Mouse (Mus musculus): Measurements from ENCODE around the gene Zfp157. TPM values are rescaled to one million over a fixed set of nuclear protein-coding genes. Genes with fewer than 3 reads are reported as not detected.

The Zfp157 gene
- polyA plus RNA-seq (2012; rRNA removed), result 0.25 and 0.54 TPM in 2 replicates

GRCm38 (mm10) chr5:138441286-138442194, at the start of gene Zfp157:
Gene Zfp157 (plus strand): TSS chr5:138441468.

Other genes starting within 250 kb of the Zfp157 start
- 1.9 and 4.5 TPM in 2 replicates for gene Mblac1, start 247.2 kb upstream of the Zfp157 start, polyA plus RNA-seq (2012; rRNA removed)
- gene Nxpe5, start 215.6 kb upstream of the Zfp157 start, polyA plus RNA-seq (2012; rRNA removed), result 0.24 and 0.51 TPM in 2 replicates
- gene Lamtor4, start 186.0 kb upstream of the Zfp157 start, polyA plus RNA-seq (2012; rRNA removed), result 86.0 and 110 TPM in 2 replicates
- gene BC037034, start 177.4 kb upstream of the Zfp157 start, polyA plus RNA-seq (2012; rRNA removed), result 38.2 and 49.6 TPM in 2 replicates
- 1.8 and 2.4 TPM in 2 replicates for gene Gal3st4, start 168.6 kb upstream of the Zfp157 start, polyA plus RNA-seq (2012; rRNA removed)
- not detected in 2 replicates for gene Gm43720, start 161.5 kb upstream of the Zfp157 start, polyA plus RNA-seq (2012; rRNA removed)
- gene Gpc2, start 161.5 kb upstream of the Zfp157 start, polyA plus RNA-seq (2012; rRNA removed), result 1.7 and 2.6 TPM in 2 replicates
- gene Stag3, start 161.2 kb upstream of the Zfp157 start, polyA plus RNA-seq (2012; rRNA removed), result 0.04 and 0.19 TPM in 2 replicates
- gene Pvrig, start 99.5 kb upstream of the Zfp157 start, polyA plus RNA-seq (2012; rRNA removed), result 0.09 TPM in 1 of 2 replicates, not detected in the other
- not detected in 2 replicates for gene 1700123K08Rik, start 123.2 kb downstream of the Zfp157 start, polyA plus RNA-seq (2012; rRNA removed)
- 0.66 and 0.74 TPM in 2 replicates for gene Zfp68, start 178.3 kb downstream of the Zfp157 start, polyA plus RNA-seq (2012; rRNA removed)
- gene A430033K04Rik, start 181.4 kb downstream of the Zfp157 start, polyA plus RNA-seq (2012; rRNA removed), result 0.49 and 0.61 TPM in 2 replicates